Mouse (Mus musculus) cerebellum, adult 9-10 months (tissue): ENCODE measurements around the gene BC051019.
A peak's percentile ranks its signal among the peaks of the same experiment; 100 is the strongest.

Experiments used
- DNase-seq: peaks from one replicate; pipeline ENCODE4 v3.0.0; 2022

The BC051019 gene

DNA sequence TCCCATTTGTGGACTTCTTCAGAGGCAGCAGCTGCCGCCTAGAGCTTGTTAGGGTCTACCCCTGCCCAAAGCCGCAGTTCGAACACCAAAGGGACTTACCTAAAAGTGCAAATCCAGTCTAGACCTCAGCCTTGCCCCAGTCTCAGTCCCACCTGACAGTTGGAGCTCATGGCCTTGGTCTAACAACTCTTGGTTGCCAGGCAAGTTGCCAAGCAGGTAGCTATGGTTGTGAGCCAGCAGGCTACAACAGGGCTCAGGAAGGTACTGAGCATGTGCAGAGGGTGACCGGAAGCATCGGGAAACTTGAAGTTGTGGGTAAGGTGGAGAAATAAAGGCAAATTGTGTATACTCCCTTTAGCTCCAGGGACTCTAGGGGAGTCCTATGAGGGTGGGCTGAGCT lies at the start of gene BC051019:
Gene BC051019, minus strand, starts transcription at position 154 of the 400 bp plus-strand sequence.
- no peak for DNase-seq

DNA sequence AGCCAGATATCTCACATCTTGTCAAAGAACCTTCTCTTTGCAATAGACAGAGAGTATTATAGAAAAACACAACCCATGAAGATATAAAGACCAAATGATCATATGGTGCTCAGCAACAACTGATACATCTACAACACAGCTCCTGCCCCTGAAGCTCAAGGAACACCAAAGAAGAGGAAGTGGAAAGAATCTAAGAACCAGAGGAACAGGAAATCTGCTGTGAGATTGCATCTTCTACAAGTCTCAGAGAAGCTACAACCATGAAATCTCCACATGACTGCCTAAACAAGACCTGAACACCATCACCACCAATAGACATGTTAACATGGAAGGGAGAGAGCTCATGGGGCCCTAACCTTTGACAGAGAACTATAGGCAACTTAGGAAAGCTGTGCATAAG lies 48.6 kb upstream of the BC051019 start:
- no peak for DNase-seq

DNA sequence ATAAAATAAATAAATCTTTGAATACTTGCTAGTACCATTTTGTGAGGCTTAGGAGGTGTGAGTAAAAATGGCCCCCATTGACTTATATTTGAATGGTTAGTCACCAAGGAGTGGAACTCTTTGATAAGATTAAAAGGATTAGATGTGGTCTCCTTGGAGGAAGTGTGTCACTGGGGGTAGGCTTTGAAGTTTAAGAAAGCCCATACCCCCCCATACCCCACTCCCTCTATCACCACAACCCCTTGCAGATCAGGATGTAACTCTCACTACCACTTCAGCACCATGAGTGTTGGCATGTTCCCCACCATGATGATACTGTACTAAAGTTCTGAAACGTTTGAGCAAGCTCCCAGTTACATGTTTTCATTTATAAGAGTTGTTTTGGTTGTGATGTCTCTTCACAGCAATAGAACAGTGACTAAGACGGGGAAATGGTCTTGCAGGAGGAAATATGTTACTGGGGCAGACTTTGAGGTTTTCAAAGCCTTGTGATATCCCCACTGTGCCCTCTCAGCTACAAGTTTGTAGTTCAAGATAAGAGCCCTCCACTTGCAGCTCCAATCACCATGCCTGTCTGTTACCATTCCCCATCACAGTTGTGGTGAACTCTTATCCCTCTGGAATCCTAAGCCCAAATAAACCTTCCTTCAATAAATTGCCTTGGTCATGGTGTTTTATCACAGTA lies 45.2 kb upstream of the BC051019 start:
- no peak for DNase-seq

DNA sequence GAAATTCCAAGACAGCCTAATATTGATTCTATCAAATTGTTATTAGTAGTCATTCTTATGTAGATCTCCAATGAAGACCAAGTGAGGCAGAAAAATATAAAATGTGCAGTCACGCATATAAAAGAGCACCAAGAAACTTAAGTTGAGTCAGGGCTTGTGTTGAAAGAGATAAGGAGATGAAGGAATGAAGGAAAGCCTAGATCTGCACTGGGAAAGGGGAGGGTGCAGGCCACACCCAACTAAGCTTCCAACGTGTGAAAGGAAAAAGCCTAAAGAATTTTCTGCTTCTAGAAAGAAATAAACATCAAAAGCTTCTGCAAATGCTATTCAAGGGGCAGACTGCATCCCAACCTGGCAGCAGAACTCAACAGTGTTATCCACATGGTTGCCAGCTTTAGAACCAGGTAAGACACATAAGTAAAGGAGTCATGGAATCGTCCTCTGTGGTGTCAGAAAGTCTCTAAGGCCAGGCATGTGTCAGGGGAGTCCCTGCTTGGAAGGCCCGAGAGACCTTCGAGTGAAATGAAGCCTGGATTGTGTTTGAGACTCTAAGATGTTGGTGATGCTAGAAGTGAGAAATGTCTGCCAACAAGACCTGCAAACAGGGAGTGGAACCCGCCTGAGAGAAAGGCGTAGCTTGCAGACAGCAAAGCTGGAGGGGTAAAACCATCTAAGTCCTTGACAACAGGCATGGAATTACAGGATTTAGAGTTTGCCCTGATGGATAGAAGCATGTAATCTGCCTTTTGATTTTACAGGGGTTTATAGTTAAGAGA lies 44.1 kb upstream of the BC051019 start:
- DNase-seq = no peak

DNA sequence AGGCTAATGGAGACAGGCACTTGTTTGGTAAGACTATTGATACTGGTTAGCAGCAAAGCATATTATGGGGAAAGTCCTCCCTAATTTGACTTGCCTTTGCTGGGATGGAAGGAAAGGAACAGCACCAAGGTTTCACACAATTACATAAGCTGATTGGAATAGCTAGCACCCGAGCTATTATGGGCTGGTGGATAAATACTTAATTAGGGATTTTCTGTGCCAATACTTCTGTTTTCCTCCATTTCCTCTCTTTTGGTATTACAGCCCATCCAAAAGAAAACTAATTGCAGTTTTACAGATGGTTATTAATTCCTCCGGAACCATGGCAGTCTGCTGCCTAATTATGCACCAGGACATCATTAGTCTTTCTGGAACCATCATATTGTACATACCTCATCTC lies 40.4 kb upstream of the BC051019 start:
- no peak for DNase-seq

DNA sequence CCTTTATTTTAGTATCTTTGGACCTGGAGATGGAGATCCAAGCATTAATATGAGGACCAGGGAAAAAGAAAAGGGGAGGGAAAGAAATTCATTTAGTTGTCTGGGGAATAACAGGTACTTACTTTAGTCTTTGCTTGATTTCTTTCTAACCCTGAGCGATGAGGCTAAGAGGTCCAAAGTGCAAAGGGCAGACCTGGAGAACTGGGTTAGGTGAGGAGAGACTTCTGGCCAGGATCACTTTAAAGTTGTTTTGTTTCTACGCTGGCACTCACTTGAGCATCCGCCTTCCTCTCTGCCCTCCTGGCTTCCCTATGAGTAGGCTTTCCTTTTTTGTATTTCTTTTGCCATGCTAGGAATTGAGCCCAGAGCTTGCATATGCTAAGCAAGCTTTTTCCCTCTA lies 32.6 kb upstream of the BC051019 start:
- DNase-seq = no peak

DNA sequence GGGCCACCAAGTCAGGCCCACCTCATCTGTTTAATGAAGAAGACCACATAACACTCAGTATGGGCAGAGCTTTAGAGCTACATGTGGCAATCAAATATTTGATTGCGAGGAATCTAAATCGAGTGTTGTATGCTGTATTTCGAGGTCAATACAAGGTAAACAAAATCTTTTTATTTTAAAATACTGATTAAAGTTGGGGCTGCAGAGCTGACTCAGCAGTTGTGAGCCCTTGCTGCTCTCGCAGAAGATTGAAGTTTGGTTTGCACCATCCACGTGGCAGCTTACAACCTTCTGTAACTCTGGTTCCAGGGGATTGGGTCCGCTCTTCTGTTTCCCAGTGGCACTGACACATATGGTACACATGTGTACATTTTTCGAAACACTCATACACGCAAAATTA lies 30.4 kb upstream of the BC051019 start:
- no peak for DNase-seq

DNA sequence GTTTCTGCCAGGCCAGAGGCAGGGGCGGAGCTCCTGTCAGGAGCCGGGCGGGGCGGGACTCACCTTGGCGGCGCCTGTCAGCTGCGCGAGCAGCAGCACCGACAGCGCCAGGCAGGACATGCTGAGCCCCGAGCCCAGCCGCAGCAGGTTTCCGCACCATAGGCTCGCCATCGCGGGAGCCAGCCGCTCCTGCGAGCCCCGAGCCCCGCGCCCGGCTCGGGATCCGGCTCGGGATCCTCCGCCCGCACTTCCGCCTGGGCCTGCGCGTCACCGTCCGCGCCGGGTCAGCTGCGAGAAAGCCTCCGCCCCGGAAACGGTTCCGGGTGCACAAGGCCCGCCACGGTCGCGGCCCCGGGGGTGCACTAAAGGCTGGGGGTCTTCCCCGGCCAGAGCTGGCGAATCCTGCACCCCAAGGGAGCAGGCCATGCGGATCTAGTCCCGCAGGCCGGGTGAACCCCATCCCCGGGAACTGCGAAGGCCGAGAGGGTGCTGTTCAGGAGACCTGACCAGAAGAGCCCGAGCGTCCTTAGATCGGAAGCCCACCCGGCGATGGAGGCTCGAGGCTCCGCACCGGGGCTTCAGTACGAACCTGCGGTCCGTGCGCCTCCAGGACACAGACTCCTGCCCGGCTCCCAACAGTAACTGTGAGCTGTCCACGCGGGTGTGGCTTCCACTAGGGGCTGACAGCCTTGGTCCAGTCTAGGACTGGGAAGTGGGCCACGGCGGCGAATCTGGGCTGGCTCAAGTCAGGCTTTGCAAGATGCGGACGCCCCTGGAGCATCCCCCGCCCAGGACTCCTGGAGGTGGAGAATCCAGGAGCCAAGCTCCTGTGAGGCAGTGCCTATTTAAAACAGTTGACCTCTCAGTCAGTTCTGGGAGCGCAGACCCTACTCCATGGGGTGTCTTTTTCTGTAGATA lies 28.6 kb upstream of the BC051019 start, which contains the start of gene Tmem9b:
Gene Tmem9b, minus strand, starts transcription at position 868 of the 918 bp plus-strand sequence.
- peak; percentile 69 for DNase-seq

DNA sequence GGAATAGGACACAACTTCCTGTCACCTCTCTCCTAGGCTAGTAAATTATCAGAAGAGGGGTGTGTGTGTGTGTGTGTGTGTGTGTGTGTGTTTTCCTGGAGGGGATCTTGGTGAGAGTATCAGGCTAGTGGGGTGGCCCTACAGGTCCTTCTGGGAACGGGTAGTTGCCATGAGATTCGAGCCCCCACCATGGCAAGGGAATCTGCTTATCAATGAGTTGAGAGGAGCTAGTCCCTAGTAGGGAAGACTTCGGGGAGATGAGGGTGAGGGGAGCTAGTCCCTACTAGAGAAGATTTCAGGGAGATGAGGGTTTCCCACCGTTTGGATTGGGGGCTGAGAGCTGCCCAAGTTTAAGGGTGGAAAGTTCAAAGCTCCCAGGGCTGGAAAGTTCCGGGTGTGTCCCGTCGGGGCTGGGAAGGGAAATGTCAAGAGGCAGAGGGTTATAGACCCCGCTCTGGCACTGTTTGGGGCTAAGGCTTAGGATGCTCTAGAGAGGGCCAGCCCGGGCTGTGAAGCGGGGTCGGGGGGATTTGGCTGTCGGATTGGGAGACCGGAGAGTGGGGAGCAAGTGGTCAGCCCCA lies 27.9 kb upstream of the BC051019 start:
- DNase-seq = no peak

DNA sequence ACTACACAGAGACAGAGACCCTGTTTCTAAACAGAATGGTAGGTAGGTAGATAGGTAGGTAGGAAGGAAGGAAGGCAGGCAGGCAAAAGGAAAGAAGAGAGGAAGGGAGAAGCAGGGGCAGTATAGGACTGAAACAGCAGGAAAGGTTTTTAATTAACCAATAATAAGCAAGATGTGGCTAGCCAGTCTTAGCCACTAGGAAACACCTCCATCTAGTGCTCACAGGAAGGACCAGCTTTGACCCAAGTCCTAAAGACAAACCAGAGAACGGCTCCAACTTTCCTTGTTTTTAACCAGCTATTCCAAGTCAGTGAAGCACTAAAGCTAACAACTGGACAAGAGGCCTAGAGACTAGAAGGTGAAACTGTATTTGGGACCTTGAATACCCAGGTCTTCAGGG lies 24.1 kb upstream of the BC051019 start:
- no peak for DNase-seq

DNA sequence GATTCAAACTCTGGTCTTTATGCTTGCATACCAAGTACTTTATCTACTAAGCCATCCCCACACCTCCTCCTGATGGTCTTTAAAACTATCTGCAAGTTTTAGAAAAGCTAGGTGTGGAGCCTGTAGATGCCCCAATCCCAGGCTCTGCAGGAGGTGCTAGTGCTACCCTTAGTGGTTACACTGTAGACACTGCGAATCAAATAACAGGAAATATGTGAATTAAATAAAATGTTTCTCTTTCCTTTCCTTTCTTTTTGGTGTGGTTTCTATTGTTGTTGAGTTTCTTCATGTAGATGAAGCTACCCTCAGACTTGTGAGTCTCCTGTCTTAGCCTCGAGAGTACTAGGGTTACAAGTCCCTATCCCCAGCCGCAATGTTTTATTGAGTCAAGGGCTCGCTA lies 18.1 kb upstream of the BC051019 start:
- DNase-seq = no peak

DNA sequence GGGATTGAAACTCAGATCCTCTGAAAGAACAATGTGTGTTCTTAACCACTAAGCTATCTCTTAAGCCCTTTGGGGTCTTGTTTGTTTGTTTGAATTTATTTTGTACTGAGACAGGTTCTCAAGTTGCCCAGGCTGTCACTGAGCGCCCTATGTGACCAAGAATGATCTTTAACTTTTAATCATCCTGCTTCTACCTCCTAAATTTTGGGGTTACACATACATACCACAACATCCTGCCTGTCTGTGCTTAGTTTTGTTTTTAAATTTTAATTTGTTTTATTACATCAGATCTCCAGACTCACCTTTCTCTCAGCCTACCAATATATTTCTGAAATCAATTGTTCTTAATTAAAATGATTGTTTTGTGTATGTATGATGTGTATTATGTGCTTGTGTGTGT lies 17.4 kb upstream of the BC051019 start:
- DNase-seq = no peak

DNA sequence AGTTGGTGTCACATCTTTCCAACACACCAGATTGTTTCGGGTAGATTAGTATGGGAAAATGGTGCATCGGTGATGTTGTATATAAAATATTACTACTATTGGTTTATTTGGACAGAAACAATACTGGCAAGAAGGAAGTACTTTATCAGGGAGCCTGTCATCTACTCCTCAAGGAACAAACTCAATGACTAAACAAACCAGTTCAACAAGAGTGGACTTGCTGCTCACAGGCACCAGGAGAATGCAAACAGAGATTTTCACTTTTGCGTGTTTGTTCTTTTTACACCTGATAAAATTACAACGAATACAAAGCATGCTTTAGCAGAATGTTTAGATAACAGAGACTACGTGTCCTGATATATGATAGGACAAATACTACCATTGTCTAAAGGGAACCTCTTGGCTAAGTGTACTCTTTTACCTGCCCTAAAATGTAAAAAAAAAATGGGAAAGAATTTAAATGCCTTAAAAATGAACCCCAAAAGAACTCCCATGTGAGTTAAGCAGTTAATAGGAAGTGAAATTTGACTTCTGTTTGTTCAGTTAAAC lies 16.2 kb upstream of the BC051019 start:
- no peak for DNase-seq

DNA sequence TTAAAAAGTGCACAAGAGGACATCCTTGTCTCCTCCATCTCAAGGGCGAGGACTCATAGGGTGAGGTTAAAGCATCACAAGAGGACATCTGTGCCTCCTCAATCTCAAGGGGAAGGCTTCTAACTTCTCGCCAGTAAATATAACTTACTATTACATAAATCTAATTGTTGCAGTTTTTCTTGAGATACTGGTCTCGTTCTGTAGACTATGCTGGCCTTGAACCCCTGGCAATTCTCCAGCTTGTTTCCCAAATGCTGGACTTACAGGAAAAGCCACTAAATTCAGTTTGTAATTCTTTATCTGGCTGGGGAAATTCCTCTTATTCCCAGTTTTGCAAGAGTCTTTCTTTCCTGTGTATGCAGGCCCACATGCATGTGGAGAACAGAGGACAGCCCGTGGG lies 11.2 kb upstream of the BC051019 start:
- no peak for DNase-seq

DNA sequence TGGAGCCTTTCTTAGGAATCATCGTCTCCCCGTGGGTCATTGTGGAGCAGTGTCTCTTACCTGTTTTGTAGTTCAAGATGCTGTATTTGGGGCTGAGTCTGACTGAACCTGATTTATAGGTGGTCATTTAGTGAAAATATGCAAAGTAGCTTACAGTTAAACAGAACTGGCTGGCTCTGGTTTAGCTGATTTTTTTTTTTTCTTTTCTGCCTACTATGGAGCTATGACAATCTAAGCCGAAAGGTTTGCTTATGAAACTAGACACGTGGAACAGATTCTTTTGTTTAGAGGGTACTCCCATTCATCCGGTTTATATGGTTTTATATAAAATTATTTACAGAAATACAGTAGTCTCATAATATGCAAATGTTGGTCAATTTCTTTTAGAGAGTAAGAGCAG lies 8.0 kb upstream of the BC051019 start, which contains the start of gene Ascl3:
Gene Ascl3, minus strand, starts transcription at position 101 of the 400 bp plus-strand sequence.
- DNase-seq = no peak

DNA sequence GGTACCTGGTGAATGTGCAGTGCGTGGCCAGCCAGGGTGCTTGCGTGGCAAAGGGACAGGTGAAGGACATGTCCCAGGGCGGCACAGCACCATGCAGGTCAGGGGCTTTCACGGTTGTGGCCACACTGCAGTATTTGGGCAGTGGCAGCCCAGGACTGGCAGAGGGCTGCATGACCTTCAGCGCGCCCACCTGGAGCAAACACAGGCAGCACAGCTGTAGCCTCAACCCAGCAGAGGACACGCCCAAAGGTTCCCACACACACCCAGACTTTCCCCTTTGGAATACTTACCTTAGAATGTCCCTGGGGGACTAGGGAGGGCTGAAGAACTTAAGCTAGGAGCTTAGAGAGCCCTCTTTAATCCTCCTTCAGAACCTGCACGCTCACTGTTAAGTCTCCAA lies 536 bp downstream of the BC051019 start:
- no peak for DNase-seq

DNA sequence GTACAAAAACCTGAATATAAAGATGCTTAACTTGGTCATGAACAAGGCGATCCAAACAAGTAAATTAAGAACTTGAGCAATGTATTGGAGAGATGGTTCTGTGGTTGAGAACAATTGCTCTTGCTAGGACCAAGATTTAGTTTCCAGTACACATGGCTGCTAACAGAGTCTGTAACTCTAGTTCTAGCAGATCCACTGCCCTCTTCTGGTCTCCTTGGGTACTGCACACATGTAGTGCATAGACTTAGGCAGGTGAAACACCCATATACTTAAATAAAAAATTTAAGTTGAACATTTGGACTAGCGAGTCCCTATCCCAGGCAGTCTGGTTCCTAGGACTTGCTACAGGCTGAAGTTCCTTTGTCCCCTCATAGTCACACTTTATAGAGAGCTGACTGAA lies 1.0 kb downstream of the BC051019 start:
- no peak for DNase-seq

DNA sequence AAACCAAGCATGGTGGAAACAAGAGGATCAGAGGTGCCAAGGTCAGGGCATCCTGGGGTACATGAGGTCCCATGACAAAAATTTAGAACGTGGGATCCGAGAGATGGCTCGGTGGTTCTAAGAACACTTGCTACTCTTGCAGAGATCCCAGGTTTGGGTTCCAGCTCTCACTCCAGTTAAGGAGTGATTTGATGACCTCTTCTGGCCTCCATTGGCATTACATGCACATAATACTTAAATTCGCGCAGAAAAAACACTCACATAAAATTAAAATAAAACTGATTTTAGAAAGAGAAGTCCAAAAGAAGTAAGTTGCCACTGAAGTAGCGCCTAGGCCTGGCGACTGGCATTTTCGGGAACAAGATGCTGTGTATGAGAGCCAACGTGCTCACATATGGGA lies 4.4 kb downstream of the BC051019 start:
- DNase-seq = peak; percentile 38

DNA sequence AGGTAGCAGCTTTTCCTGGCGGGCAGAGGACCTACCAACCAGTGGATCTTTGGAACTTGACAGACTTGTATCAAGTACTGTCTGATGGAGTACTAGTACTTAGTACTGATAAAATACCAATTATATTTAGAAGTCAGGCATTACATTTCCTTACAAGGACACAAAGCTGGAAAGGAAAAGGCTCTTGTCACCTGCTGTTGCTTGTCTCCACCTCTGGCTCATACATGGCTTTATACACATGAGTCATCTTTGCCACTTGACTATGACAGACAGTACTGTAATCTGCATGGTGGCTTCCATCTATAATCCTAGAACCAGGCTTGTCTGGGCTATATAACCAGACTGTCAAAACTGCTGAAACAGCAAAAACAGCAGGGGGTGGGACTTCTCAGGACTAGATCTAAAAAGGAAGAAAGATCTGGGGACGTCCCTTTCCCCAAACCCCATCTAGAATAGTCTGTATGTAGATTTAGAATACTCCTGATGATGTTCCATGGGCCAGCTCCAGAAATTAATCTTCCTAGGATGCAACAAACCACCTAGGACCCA lies 10.1 kb downstream of the BC051019 start:
- DNase-seq = no peak

DNA sequence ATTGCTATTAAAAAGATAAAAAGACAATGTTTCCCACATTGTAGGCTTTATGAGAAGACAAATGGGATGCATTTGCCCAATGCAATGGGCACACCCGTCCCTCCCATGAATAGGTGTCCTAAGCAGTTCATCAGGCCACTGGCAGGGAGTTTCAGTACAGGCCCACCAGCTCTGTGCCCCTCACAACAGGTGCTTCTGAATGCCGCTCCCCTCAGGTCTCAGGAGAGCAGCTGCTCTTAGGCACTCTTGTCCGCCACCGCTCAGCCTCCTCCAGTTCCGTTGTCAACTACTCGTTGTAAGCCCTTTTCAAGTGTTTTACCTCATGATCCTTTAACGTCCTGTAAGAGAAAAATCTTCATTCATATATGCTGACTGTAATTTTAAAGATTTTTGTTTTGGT lies 11.5 kb downstream of the BC051019 start:
- no peak for DNase-seq

DNA sequence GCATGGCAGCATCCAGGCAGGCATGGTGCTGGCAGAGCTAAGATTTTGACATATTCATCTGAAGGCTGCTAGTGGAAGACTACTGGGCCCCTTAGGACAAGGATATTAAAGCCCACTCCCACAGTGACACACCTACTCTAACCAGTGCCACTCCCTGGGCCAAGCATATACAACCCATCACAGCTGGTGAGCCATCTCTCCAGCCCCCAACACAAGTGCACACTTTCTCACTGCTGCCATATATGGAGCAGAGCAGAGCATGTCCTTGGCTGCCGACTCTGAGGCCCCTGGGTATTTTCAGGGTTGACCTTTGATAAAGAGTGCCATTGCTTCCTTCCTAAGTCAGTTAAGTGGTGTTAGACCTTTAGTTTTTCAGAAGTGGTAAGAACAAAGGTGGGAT lies 13.6 kb downstream of the BC051019 start:
- DNase-seq = no peak

DNA sequence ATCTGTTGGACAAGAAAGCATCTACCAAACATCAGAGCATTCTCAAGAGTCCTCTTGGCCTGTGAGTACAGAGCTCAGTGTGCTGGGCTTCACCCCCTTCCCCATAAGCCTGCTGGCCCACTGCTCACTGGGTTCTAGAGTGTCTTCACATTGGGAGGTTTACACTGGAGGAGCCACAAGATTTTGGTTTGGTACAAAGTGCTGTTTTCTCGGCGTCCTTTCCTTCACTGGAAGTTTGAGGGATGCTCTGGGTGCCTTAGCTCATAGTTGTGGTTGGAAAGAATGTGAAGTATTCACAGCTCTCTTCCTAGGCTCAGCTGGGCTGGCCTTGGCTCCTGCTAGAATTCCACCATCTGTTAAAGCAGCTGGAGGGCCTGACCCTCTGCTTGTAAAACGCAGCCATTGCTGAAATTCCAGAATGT lies 14.7 kb downstream of the BC051019 start:
- DNase-seq = no peak
